Mouse (Mus musculus) retina, postnatal 1 day (tissue): ENCODE measurements around the gene Vmn1r219.
A peak's percentile ranks its signal among the peaks of the same experiment; 100 is the strongest.
"Not testable (repeated sequence)": the region's sequence is repeated elsewhere in the genome, so short reads cannot be mapped to it uniquely, and the experiment has no call there.

ENCODE experiments used
- DNase-seq: peaks from one replicate; pipeline ENCODE4 v3.0.0-alpha.2; 2012

Gene Vmn1r219

GRCm38 (mm10) chr13:23159012-23159411, at the start of gene Vmn1r219:
Gene Vmn1r219 (plus strand): TSS chr13:23159312.
- no peak for DNase-seq

GRCm38 (mm10) chr13:23118126-23118525, 41.0 kb upstream of the Vmn1r219 start, which contains the start of gene Vmn1r217:
Gene Vmn1r217 (minus strand): TSS chr13:23118226.
- not testable (repeated sequence) for DNase-seq

- no peak for DNase-seq
Measured at GRCm38 (mm10) chr13:23120611-23121010, 38.5 kb upstream of the Vmn1r219 start.

- DNase-seq, result no peak
Measured at GRCm38 (mm10) chr13:23133099-23133498, 26.0 kb upstream of the Vmn1r219 start, which contains the start of gene Vmn1r218. Gene Vmn1r218 (plus strand): TSS chr13:23133155.

DNA sequence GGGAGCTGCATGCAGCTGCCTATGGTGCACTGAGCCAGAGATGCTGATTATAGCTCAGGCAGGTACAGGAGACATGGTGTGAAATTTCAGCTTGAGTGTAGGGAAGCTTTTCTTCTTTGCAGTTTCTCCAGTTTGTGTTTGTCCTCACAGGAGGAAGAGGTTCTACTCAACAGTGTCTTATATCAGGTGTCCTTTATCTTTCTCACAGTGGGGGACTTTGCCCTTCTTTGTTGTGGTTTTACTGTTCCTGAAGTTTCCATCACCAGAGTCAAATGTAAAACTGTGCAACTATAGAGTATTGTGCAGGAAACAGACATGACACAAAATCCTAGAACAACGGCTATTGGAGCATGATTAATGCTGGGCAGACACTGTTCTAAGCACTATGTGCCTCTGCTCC, 25.6 kb upstream of the Vmn1r219 start:
- DNase-seq, result no peak

DNA sequence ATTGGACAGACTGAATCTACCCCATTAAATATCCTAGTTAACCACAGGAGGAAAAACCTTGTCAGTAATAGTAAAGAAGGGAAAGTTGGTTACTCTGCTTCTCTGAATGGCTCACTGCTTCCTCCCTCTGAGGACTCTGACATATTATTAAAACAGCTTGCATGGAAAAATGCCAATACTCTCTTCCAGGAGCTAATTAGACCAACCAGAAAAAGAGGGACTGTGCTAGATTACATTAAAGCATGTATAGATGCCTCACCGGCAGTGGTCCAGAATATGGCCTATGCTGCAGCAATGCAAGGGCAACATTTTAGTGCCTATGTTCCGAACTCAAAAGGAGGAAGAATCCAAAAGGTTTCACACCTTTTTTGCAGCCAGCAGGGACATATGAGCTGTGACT, 20.2 kb upstream of the Vmn1r219 start:
- no peak for DNase-seq

- DNase-seq, result peak; percentile 15
Measured at GRCm38 (mm10) chr13:23157848-23158247, 1.3 kb upstream of the Vmn1r219 start.

DNA sequence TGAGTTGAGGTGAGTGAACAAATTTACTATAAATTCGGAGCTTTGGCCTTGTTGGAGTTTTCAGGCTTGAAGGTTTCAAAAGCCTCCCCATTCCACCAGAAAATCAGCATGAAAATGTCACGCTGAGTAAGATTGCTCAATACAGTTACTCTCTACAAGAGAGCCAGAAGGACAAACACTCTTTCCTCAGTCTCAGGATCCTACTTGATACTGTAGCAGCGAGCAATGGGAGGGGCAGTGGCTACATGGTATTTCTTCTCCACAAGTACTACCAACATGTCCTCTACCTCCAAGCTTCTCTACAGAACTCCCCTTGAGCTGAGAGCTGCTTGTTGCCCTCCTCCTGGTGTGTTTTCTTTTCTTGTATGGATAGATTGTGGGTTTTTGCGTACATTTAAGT, 7.4 kb downstream of the Vmn1r219 start:
- DNase-seq, result not testable (repeated sequence)

- DNase-seq, result no peak
Measured at GRCm38 (mm10) chr13:23187875-23188274, 28.8 kb downstream of the Vmn1r219 start, which contains the start of gene Vmn1r220. Gene Vmn1r220 (minus strand): TSS chr13:23187975.

DNA sequence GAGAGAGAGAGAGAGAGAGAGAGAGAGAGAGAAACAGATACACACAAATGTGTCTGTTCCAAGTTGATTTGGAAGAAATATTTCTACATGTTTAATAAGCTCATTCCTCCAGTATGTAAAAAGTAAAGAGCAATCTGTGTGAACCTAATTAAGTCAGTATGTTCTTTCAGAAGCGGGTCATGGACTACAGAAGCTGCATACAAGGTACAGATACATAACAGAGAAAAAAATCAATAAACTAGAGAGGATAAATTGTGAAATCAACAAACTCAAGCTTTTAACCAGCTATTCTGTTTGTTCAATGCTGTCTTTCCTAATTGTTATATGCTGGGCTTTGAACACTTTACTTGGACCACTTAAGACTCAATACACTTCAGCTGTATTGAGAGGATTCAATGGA, 44.8 kb downstream of the Vmn1r219 start:
- peak; percentile 0 for DNase-seq

- DNase-seq, result not testable (repeated sequence)
Measured at GRCm38 (mm10) chr13:23213827-23214226, 54.7 kb downstream of the Vmn1r219 start, which contains the start of gene Vmn1r221. Gene Vmn1r221 (plus strand): TSS chr13:23214127.
